Mouse (Mus musculus) MEL (cell line): Measurements from ENCODE around the gene Nutf2. TPM values are rescaled to one million over a fixed set of nuclear protein-coding genes. Genes with fewer than 3 reads are reported as not detected.

Experiments
- DNase-seq: peaks from one replicate; pipeline ENCODE4 v3.0.0; 2011; ENCODE audit warnings: low read depth, low spot score
- H3K27ac ChIP-seq: 2 replicates; pipeline ENCODE4 v1.5.1; 2012; ENCODE audit warnings: low read depth, mild to moderate bottlenecking, control low read depth, low read length, moderate library complexity; ENCODE audit not compliant: control insufficient read depth
- H3K27me3 ChIP-seq, 2 experiments: fragments of 150-350 bp in 1 of 2; sonication (generic) in 1 of 2; 2 replicates each; pipeline ENCODE4 v1.6.1; 2012; ENCODE audit warnings: low read length in 2 of 2, mild to moderate bottlenecking in 2 of 2, improper control_type of control experiment in 1 of 2, moderate library complexity in 1 of 2; ENCODE audit not compliant: insufficient read depth in 2 of 2, control insufficient read depth in 1 of 2
- H3K36me3 ChIP-seq, 2 experiments: 2 replicates each; pipeline ENCODE4 v1.6.1; 2012 to 2014; ENCODE audit warnings: low read length in 2 of 2, improper control_type of control experiment in 1 of 2, inconsistent platforms in 1 of 2, mild to moderate bottlenecking in 1 of 2; ENCODE audit not compliant: insufficient read depth in 2 of 2, control insufficient read depth in 1 of 2
- H3K4me1 ChIP-seq, 2 experiments: fragments of 150-350 bp in 1 of 2; sonication (generic) in 1 of 2; 2 replicates each; pipeline ENCODE4 v1.6.1; 2012; ENCODE audit warnings: low read length in 2 of 2, improper control_type of control experiment in 1 of 2, mild to moderate bottlenecking in 1 of 2; ENCODE audit not compliant: insufficient read depth in 2 of 2, control insufficient read depth in 1 of 2
- H3K4me3 ChIP-seq, 2 experiments: fragments of 150-350 bp in 1 of 2; sonication (generic) in 1 of 2; 2 replicates each; pipeline ENCODE4 v1.5.1; 2012; ENCODE audit warnings: low read depth in 2 of 2, low read length in 2 of 2, mild to moderate bottlenecking in 2 of 2, moderate library complexity in 2 of 2, control low read depth in 1 of 2, improper control_type of control experiment in 1 of 2; ENCODE audit not compliant: control insufficient read depth in 1 of 2, insufficient read depth in 1 of 2
- H3K79me2 ChIP-seq: 2 replicates; pipeline ENCODE4 v1.6.1; 2012; ENCODE audit warnings: mild to moderate bottlenecking, low read length, moderate library complexity; ENCODE audit not compliant: control insufficient read depth, poor library complexity, insufficient read depth
- H3K9ac ChIP-seq: 2 replicates; pipeline ENCODE4 v1.6.1; 2012; ENCODE audit warnings: low read depth, mild to moderate bottlenecking, control low read depth, low read length, moderate library complexity; ENCODE audit not compliant: control insufficient read depth, poor library complexity, severe bottlenecking
- H3K9me3 ChIP-seq: fragments of 150-350 bp; sonication (generic); replicated peaks from 2 replicates; pipeline ENCODE4 v1.6.1; 2012; ENCODE audit warnings: mild to moderate bottlenecking, low read length, improper control_type of control experiment, moderate library complexity; ENCODE audit not compliant: insufficient read depth
- BHLHE40 ChIP-seq: IDR thresholded peaks from 2 replicates; pipeline ENCODE4 v1.6.1; 2012; ENCODE audit warnings: low read depth, mild to moderate bottlenecking, inconsistent platforms, low read length, improper control_type of control experiment, borderline replicate concordance
- CHD1 ChIP-seq: IDR thresholded peaks from 2 replicates; pipeline ENCODE4 v1.6.1; 2012; ENCODE audit warnings: low read depth, mild to moderate bottlenecking, inconsistent platforms, low read length, improper control_type of control experiment
- CHD2 ChIP-seq: IDR thresholded peaks from 2 replicates; pipeline ENCODE4 v1.6.1; 2011; ENCODE audit warnings: low read length, improper control_type of control experiment
- CTCF ChIP-seq, 3 experiments: IDR thresholded peaks in 2 of 3; conservative IDR thresholded peaks in 1 of 3; 2 replicates each; pipeline ENCODE4 v1.5.1; 2011 to 2012; ENCODE audit warnings: low read length in 3 of 3, low read depth in 2 of 3, mild to moderate bottlenecking in 2 of 3, improper control_type of control experiment in 1 of 3, inconsistent platforms in 1 of 3, mixed read lengths in 1 of 3, moderate library complexity in 1 of 3; ENCODE audit not compliant: control insufficient read depth in 1 of 3, insufficient read depth in 1 of 3, poor library complexity in 1 of 3, severe bottlenecking in 1 of 3
- E2F4 ChIP-seq: IDR thresholded peaks from 2 replicates; pipeline ENCODE4 v1.6.1; 2011; ENCODE audit warnings: low read depth, low read length, improper control_type of control experiment, borderline replicate concordance
- ELF1 ChIP-seq: IDR thresholded peaks from 2 replicates; pipeline ENCODE4 v1.6.1; 2014; ENCODE audit warnings: low read depth, mild to moderate bottlenecking, inconsistent platforms, low read length, improper control_type of control experiment, moderate library complexity
- EP300 ChIP-seq, 2 experiments: IDR thresholded peaks; 2 replicates each; pipeline ENCODE4 v1.6.1; 2011; ENCODE audit warnings: improper control_type of control experiment in 2 of 2, low read length in 2 of 2, low read depth in 1 of 2, mild to moderate bottlenecking in 1 of 2
- ETS1 ChIP-seq: IDR thresholded peaks from 2 replicates; pipeline ENCODE4 v1.6.1; 2012; ENCODE audit warnings: low read depth, mild to moderate bottlenecking, inconsistent platforms, low read length, improper control_type of control experiment, moderate library complexity
- GABPA ChIP-seq: IDR thresholded peaks from 2 replicates; pipeline ENCODE4 v1.6.1; 2012; ENCODE audit warnings: low read depth, mild to moderate bottlenecking, inconsistent platforms, low read length, improper control_type of control experiment, moderate library complexity
- GATA1 ChIP-seq: IDR thresholded peaks from 2 replicates; pipeline ENCODE4 v1.6.1; 2011; ENCODE audit warnings: low read depth, low read length, improper control_type of control experiment
- HCFC1 ChIP-seq: IDR thresholded peaks from 2 replicates; pipeline ENCODE4 v1.6.1; 2012; ENCODE audit warnings: low read depth, mild to moderate bottlenecking, inconsistent platforms, low read length, improper control_type of control experiment, moderate library complexity
- JUND ChIP-seq: IDR thresholded peaks from 2 replicates; pipeline ENCODE4 v1.6.1; 2011; ENCODE audit warnings: low read depth, mild to moderate bottlenecking, improper control_type of control experiment, low read length
- KAT2A ChIP-seq: conservative IDR thresholded peaks from 2 replicates; pipeline ENCODE4 v1.6.1; 2012; ENCODE audit warnings: low read depth, low read length, improper control_type of control experiment, inconsistent platforms
- MAFK ChIP-seq: IDR thresholded peaks from 2 replicates; pipeline ENCODE4 v1.6.1; 2011; ENCODE audit warnings: low read depth, mild to moderate bottlenecking, low read length, improper control_type of control experiment, borderline replicate concordance
- MAX ChIP-seq: IDR thresholded peaks from 2 replicates; pipeline ENCODE4 v1.6.1; 2011; ENCODE audit warnings: low read length, improper control_type of control experiment
- MEF2A ChIP-seq: IDR thresholded peaks from 2 replicates; pipeline ENCODE4 v1.6.1; 2014; ENCODE audit warnings: low read depth, mild to moderate bottlenecking, inconsistent platforms, low read length, improper control_type of control experiment; ENCODE audit not compliant: poor library complexity, insufficient replicate concordance, severe bottlenecking; ENCODE audit errors: extremely low read depth
- MXI1 ChIP-seq: IDR thresholded peaks from 2 replicates; pipeline ENCODE4 v1.6.1; 2011; ENCODE audit warnings: mild to moderate bottlenecking, low read depth, low read length, improper control_type of control experiment
- MYB ChIP-seq: IDR thresholded peaks from 2 replicates; pipeline ENCODE4 v1.6.1; 2011; ENCODE audit warnings: mild to moderate bottlenecking, low read depth, low read length, improper control_type of control experiment
- MYC ChIP-seq: IDR thresholded peaks from 2 replicates; pipeline ENCODE4 v1.6.1; 2011; ENCODE audit warnings: low read depth, mild to moderate bottlenecking, low read length, improper control_type of control experiment, moderate library complexity
- NELFE ChIP-seq: IDR thresholded peaks from 2 replicates; pipeline ENCODE4 v1.6.1; 2011; ENCODE audit warnings: low read depth, low read length, improper control_type of control experiment
- POLR2A ChIP-seq, 2 experiments: IDR thresholded peaks; 2 replicates each; pipeline ENCODE4 v1.6.1; 2011 to 2012; ENCODE audit warnings: low read length in 2 of 2, mild to moderate bottlenecking in 2 of 2, control low read depth in 1 of 2, improper control_type of control experiment in 1 of 2, low read depth in 1 of 2, moderate library complexity in 1 of 2; ENCODE audit not compliant: control insufficient read depth in 1 of 2, insufficient read depth in 1 of 2, poor library complexity in 1 of 2
- POLR2AphosphoS2 ChIP-seq: IDR thresholded peaks from 2 replicates; pipeline ENCODE4 v1.6.1; 2011; ENCODE audit warnings: low read length, improper control_type of control experiment
- RCOR1 ChIP-seq: IDR thresholded peaks from 2 replicates; pipeline ENCODE4 v1.6.1; 2012; ENCODE audit warnings: low read depth, mild to moderate bottlenecking, inconsistent platforms, low read length, improper control_type of control experiment
- SMC3 ChIP-seq: IDR thresholded peaks from 2 replicates; pipeline ENCODE4 v1.6.1; 2011; ENCODE audit warnings: low read depth, low read length, improper control_type of control experiment
- TBP ChIP-seq: IDR thresholded peaks from 2 replicates; pipeline ENCODE4 v1.8.0; 2011; ENCODE audit warnings: low read depth, low read length, improper control_type of control experiment
- USF1 ChIP-seq: IDR thresholded peaks from 2 replicates; pipeline ENCODE4 v1.6.1; 2014; ENCODE audit warnings: low read depth, mild to moderate bottlenecking, inconsistent platforms, low read length, improper control_type of control experiment, moderate library complexity
- USF2 ChIP-seq, 2 experiments: IDR thresholded peaks; 2 replicates each; pipeline ENCODE4 v1.6.1; 2011 to 2012; ENCODE audit warnings: improper control_type of control experiment in 2 of 2, low read length in 2 of 2, borderline replicate concordance in 1 of 2, inconsistent platforms in 1 of 2, low read depth in 1 of 2, mild to moderate bottlenecking in 1 of 2; ENCODE audit not compliant: insufficient read depth in 1 of 2
- ZKSCAN1 ChIP-seq: IDR thresholded peaks from 2 replicates; pipeline ENCODE4 v1.6.1; 2012; ENCODE audit warnings: low read depth, mild to moderate bottlenecking, inconsistent platforms, low read length, improper control_type of control experiment, moderate library complexity
- ZMIZ1 ChIP-seq: IDR thresholded peaks from 2 replicates; pipeline ENCODE4 v1.6.1; 2012; ENCODE audit warnings: low read depth, mild to moderate bottlenecking, inconsistent platforms, low read length, improper control_type of control experiment, moderate library complexity
- ZNF384 ChIP-seq: IDR thresholded peaks from 2 replicates; pipeline ENCODE4 v1.6.1; 2012; ENCODE audit warnings: low read depth, mild to moderate bottlenecking, inconsistent platforms, low read length, improper control_type of control experiment
- polyA plus RNA-seq, 2 experiments: library from polyadenylated mRNA; stranded (reverse) in 1 of 2; unstranded in 1 of 2; fragments of >175 nt in 1 of 2; fragments of >200 nt in 1 of 2; gene quantifications; 2 replicates each; pipeline versions ENCODE4 v1.2.1 to v1.2.4; 2012; ENCODE audit warnings: low replicate concordance in 2 of 2, low read depth in 1 of 2; ENCODE audit not compliant: insufficient read length in 2 of 2, insufficient read depth in 1 of 2, missing spikeins in 1 of 2
- total RNA-seq: library from RNA; depleted of rRNA; stranded (reverse); fragments of 300-350 nt; gene quantifications from 2 replicates; pipeline ENCODE4 v1.2.3, GENCODE M21; 2012

Gene Nutf2
- total and polyA plus RNA-seq, 3 experiments = 28.0 to 167 TPM; not detected in 1

- Histone ChIP-seq H3K4me1 (peaks cover 14 to 19% of the 10 kb centered on the region in 2 experiments), H3K9me3 (no peaks in the 10 kb centered on the region), H3K79me2 (peaks cover 5% of the 10 kb centered on the region; the same call in 1 of the 2 replicates), H3K36me3 (peaks cover 1 to 17% of the 10 kb centered on the region in 2 experiments; a peak in 3 of 4 replicates), H3K9ac (no peak overlapping the region), H3K27me3 (no peaks in the 10 kb centered on the region), H3K27ac (no peak overlapping the region), H3K4me3 (no peak overlapping the region)
- TF ChIP-seq MAX (no peak), E2F4 (no peak), GABPA (no peak), MEF2A (no peak), GATA1 (no peak), JUND (no peak), USF2 (IDR thresholded peaks at IDR 0.05; ENCODE audit: borderline replicate concordance in 1 of 2, insufficient read depth in 1 of 2, low read depth in 1 of 2, low read length in 2 of 2) (no peak), BHLHE40 (no peak), RCOR1 (no peak), POLR2A (IDR thresholded peaks at IDR 0.05; ENCODE audit: control insufficient read depth in 1 of 2, insufficient read depth in 1 of 2, low read depth in 1 of 2, low read length in 2 of 2, poor library complexity in 1 of 2) (no peak), MAFK (no peak), MYC (no peak), NELFE (no peak), POLR2AphosphoS2 (no peak), ETS1 (no peak), ZMIZ1 (no peak), ZKSCAN1 (no peak), EP300 (IDR thresholded peaks at IDR 0.05; ENCODE audit: low read depth in 1 of 2, low read length in 2 of 2) (no peak), KAT2A (no peak), ZNF384 (no peak)
- no peak for DNase-seq
Measured at GRCm38 (mm10) chr8:105819659-105820058, 40.7 kb upstream of the Nutf2 start.

DNA sequence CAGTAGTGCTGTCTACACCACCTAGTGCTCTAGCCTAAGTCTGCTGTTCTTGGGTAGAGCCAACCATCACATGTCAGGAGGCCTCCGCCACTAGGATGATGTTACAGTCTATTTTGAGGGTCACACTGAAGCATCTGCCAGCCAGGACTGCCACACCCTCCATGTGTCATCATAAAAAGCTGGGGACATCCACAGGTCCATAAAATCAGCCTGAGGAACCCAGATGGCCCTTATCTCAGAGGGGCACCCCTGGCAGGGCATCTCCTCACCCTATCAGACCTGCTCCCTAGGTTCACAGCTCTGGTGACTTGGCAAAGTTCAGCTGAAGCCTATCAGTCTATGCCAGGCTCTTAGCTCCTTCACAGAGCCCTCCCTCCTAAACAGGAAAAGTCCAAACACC lies 39.5 kb upstream of the Nutf2 start:
- no peaks in the 10 kb centered on the region for H3K27me3 ChIP-seq
- H3K9ac ChIP-seq = no peak overlapping the region
- H3K4me3 ChIP-seq = no peak overlapping the region
- peaks cover under 1 to 20% of the 10 kb centered on the region in 2 experiments for H3K36me3 ChIP-seq
- peaks cover 7% of the 10 kb centered on the region; the same call in 1 of the 2 replicates for H3K79me2 ChIP-seq
- H3K4me1 ChIP-seq = peaks cover 13 to 24% of the 10 kb centered on the region in 2 experiments
- no peaks in the 10 kb centered on the region for H3K9me3 ChIP-seq
- DNase-seq = peak; percentile 76
- H3K27ac ChIP-seq = no peak overlapping the region
- no peak for TF ChIP-seq JUND
- no peak for TF ChIP-seq CHD1
- no peak for TF ChIP-seq CHD2
- no peak for TF ChIP-seq MEF2A
- TF ChIP-seq ELF1 = no peak
- TF ChIP-seq MXI1 = peak; percentile 55; the same call in 1 of the 2 replicates
- TF ChIP-seq SMC3 = no peak
- TF ChIP-seq USF1 = no peak
- TF ChIP-seq ETS1 = peak; percentile 96
- TF ChIP-seq BHLHE40 = peak; percentile 67; the same call in 1 of the 2 replicates
- peak; percentile 77 to 91 for TF ChIP-seq EP300 (IDR thresholded peaks at IDR 0.05; ENCODE audit: low read depth in 1 of 2, low read length in 2 of 2)
- no peak for TF ChIP-seq ZNF384
- TF ChIP-seq ZMIZ1 = no peak
- TF ChIP-seq HCFC1 = no peak
- TF ChIP-seq RCOR1 = peak; percentile 57
- peak; percentile 89 for TF ChIP-seq GATA1
- no peak for TF ChIP-seq TBP
- TF ChIP-seq POLR2A (IDR thresholded peaks at IDR 0.05; ENCODE audit: control insufficient read depth in 1 of 2, insufficient read depth in 1 of 2, low read depth in 1 of 2, low read length in 2 of 2, poor library complexity in 1 of 2) = no peak
- no peak for TF ChIP-seq POLR2AphosphoS2
- no peak for TF ChIP-seq MYB
- no peak for TF ChIP-seq MYC
- no peak for TF ChIP-seq CTCF (IDR thresholded peaks at IDR 0.05 in 2 of 3, conservative IDR thresholded peaks at IDR 0.05 in 1 of 3; ENCODE audit: control insufficient read depth in 1 of 3, insufficient read depth in 1 of 3, low read depth in 2 of 3, low read length in 3 of 3, poor library complexity in 1 of 3, severe bottlenecking in 1 of 3)
- TF ChIP-seq NELFE = no peak
